Mouse (Mus musculus) mouse trophoblast stem cell (cell line): ENCODE data around the gene Spryd7.

Experiments
- in situ Hi-C, 2 experiments: fragments of 300-500 bp; cut with MseI, MboI; formaldehyde crosslinking; loops; 2 replicates in 1 of 2; 3 replicates in 1 of 2; pipeline ENCODE4 v1.15.1; 2025

Spryd7 gene

GRCm38 (mm10) chr14:61536631-61537264 is 19.9 kb downstream of the Spryd7 start:
- in situ Hi-C loops = no loop called here

GRCm38 (mm10) chr14:61535811-61536210 is 20.9 kb downstream of the Spryd7 start:
- in situ Hi-C loops = no loop called here

GRCm38 (mm10) chr14:61530966-61531365 is 25.7 kb downstream of the Spryd7 start:
- in situ Hi-C loops = no loop called here

DNA sequence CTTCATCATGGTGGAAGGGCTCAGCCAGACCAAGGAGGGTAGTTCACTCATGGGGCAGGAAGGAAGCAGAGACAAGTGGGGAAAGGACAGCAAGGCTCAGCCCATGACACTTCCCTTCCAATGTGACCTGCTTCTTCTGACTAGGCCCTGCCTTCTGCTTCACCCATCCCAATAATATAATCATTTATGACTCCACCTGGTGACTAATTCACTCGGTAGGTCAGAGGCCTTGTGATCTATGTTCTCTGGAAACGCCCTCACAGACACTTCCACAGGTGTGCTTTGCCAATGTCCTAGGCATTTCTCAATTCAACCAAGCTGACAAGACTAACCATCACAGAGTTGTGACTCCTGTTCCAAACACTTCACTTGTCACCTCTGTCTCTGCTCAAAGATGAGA is 26.3 kb downstream of the Spryd7 start:
- in situ Hi-C loops = no loop called here

GRCm38 (mm10) chr14:61529533-61529932 is 27.2 kb downstream of the Spryd7 start:
- in situ Hi-C loops = no loop called here

GRCm38 (mm10) chr14:61526006-61526405 is 30.7 kb downstream of the Spryd7 start:
- in situ Hi-C loops = no loop called here

DNA sequence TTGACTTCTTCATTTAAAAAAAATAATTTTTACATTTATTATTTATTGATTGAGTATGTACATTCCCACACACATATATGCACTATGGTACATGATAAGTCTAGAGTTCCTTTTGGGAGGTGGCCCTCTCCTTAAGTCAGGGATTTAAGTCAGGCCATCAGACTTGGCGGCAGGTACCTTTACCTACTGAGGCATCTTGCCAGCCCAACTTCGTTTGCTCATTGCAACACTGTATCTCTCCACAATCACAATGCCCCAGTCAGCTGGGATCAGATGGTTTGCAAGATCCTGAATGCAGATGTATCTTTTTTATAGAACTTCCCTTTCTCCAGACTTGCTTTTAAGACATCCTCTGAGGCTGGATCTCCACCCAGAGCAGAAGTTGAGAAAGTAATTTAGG is 32.9 kb downstream of the Spryd7 start:
- in situ Hi-C loops = loop anchor here in 1 of 2 experiments (25.0 kb wide), 1 partner anchor 187 kb away; no protein-coding TSS in a partner anchor

GRCm38 (mm10) chr14:61518659-61519480 is 37.8 kb downstream of the Spryd7 start:
- in situ Hi-C loops = loop anchor here in 1 of 2 experiments (25.0 kb wide), 1 partner anchor 182 kb away; no protein-coding TSS in a partner anchor

DNA sequence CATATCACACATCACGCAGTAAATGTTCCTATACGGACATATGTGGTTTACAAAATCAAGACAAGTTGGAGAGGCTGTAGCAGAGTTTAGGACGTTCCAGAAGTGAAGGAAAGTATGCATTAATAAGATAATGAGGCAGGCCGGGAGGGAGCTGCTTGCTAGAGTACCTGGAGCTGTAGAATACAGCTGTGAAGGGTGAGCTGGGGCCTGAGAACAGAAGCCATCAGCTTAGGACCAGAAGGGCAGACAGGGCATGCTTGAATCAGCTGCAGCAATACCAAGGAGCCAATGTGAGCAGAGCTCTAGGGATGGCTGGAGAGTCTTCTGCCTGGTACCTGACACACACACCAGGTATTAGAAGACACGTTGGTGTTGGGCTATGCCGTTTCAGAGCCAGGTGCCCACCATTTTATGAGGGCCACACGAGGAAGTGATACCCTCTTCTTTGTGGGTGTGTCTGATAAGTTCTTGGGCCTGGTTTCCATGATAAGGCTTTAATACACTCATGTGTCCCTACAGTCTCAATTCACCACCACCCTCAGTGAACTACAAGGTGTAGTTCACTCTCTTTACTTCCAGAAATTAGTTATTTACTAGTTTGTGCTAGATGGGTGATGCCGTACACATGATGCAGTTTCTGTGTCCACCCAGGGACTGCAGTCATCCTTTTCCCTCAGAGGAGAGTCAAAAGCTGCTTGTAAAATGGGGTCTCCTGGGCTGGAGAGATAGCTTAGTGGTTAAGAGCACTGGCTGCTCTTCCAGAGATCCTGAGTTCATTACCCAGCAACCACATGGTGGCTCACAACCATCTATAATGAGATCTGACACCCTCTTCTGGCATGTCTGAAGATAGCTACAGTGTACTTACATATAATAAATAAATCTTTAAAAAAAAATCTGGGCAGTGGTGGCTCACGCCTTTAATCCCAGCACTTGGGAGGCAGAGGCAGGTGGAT is 39.9 kb downstream of the Spryd7 start:
- in situ Hi-C loops = loop anchor here in 1 of 2 experiments (25.0 kb wide), 1 partner anchor 179 kb away; no protein-coding TSS in a partner anchor

GRCm38 (mm10) chr14:61511494-61511893 is 45.2 kb downstream of the Spryd7 start:
- in situ Hi-C loops = loop anchor here in 1 of 2 experiments (25.0 kb wide), 1 partner anchor 174 kb away; no protein-coding TSS in a partner anchor

GRCm38 (mm10) chr14:61497716-61498490 is 58.8 kb downstream of the Spryd7 start:
- in situ Hi-C loops = loop anchor here in 1 of 2 experiments (5.0 kb wide), 1 partner anchor 166 kb away; no protein-coding TSS in a partner anchor

DNA sequence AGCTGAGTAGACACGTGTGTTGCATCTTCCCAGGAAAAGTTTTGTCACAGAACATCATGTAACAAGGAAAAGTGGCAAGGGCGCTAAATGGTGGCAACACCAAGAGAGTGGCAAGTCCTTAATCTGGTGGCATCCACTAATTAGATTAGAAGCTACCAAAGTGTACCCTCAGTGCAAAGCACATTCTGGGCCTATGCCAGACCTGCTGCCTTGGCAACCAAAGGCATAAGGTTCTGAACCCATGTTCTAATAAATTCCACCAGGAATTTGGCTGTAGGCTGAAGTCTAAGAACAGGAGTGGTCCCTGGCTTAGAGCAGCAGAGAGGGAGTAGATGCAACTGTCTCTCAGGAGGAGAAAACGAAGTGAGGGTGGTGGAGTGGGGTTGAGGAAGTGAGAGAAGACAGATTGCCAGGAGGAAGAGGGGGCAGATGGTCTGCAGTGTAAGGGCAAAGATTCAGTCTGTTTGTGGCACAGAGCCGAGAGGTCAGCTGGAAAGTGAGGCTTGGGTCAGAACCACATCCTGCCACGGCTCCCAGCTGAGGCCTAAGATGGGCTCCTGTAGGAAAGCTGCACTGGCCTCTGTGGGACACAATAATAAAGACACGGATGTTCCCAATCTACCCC is 63.1 kb downstream of the Spryd7 start:
- in situ Hi-C loops = no loop called here
